Mouse (Mus musculus) heart, embryonic 12.5 days (tissue): ENCODE results near the gene Dut. TPM values are rescaled to one million over a fixed set of nuclear protein-coding genes. Genes with fewer than 3 reads are reported as not detected.

Experiments
- ATAC-seq: fragments of 200-750 bp; cut with Nextera tagmentation; 2 replicates; pipeline ENCODE4 v1.8.0; 2017; ENCODE audit warnings: moderate TSS enrichment, moderate library complexity; ENCODE audit not compliant: insufficient number of reproducible peaks, low FRiP score
- H3K27ac ChIP-seq: fragments of 300-500 bp; sonication (generic); 2 replicates; pipeline ENCODE4 v1.5.1; 2016; ENCODE audit warnings: mild to moderate bottlenecking, moderate library complexity; ENCODE audit not compliant: poor library complexity, severe bottlenecking
- H3K27me3 ChIP-seq: fragments of 300-500 bp; sonication (generic); replicated peaks from 2 replicates; pipeline ENCODE4 v1.6.1; 2016; ENCODE audit warnings: mild to moderate bottlenecking, moderate library complexity
- H3K36me3 ChIP-seq: fragments of 300-500 bp; sonication (generic); 2 replicates; pipeline ENCODE4 v1.6.1; 2016; ENCODE audit warnings: mild to moderate bottlenecking, moderate library complexity
- H3K4me1 ChIP-seq: fragments of 300-500 bp; sonication (generic); replicated peaks from 2 replicates; pipeline ENCODE4 v1.6.1; 2016; ENCODE audit warnings: mild to moderate bottlenecking
- H3K4me2 ChIP-seq: fragments of 300-500 bp; sonication (generic); 2 replicates; pipeline ENCODE4 v1.6.1; 2016; ENCODE audit warnings: mild to moderate bottlenecking, moderate library complexity
- H3K4me3 ChIP-seq: fragments of 300-500 bp; sonication (generic); 2 replicates; pipeline ENCODE4 v1.5.1; 2016; ENCODE audit warnings: mild to moderate bottlenecking
- H3K9ac ChIP-seq: fragments of 300-500 bp; sonication (generic); 2 replicates; pipeline ENCODE4 v1.6.1; 2016; ENCODE audit warnings: mild to moderate bottlenecking, moderate library complexity
- H3K9me3 ChIP-seq: fragments of 300-500 bp; sonication (generic); replicated peaks from 2 replicates; pipeline ENCODE4 v1.6.1; 2016; ENCODE audit warnings: mild to moderate bottlenecking, moderate library complexity
- WGBS: fragments of 180-500 bp; shearing (Covaris S2); methylation state at CpG from one replicate; pipeline ENCODE4 v1.1.7; 2016; 5-methylcytosine and 5-hydroxymethylcytosine counted together
- polyA plus RNA-seq: library from polyadenylated mRNA; unstranded; fragments of >200 nt; fragmentation: Nextera tagmentation; extraction: Ambion mirVana; gene quantifications from 2 replicates; pipeline ENCODE4 v1.2.1, GENCODE M21; 2016

Dut gene
- polyA plus RNA-seq, 1 experiment from 2014 or later: 143 TPM

GRCm38 (mm10) chr2:125305671-125306070 is 58.7 kb downstream of the Dut start:
- H3K9ac ChIP-seq: no peak overlapping the region
- H3K36me3 ChIP-seq: peaks cover 70% of the 10 kb centered on the region
- 80% methylated on average over 3 of the region's 3 CpGs for WGBS
- no peak overlapping the region for H3K4me2 ChIP-seq
- no peaks in the 10 kb centered on the region for H3K27me3 ChIP-seq
- H3K27ac ChIP-seq: no peak overlapping the region
- H3K4me1 ChIP-seq: no peaks in the 10 kb centered on the region
- no peak overlapping the region for H3K4me3 ChIP-seq
- no peaks in the 10 kb centered on the region for H3K9me3 ChIP-seq
- no peak for ATAC-seq

Other genes with a start within 250 kb of the Dut start
- gene Slc24a5, start 179.1 kb upstream of the Dut start, polyA plus RNA-seq: 2.9 and 4.1 TPM in 2 replicates
- 90.4 and 90.5 TPM in 2 replicates for gene Myef2, start 123.5 kb upstream of the Dut start, polyA plus RNA-seq
- not detected in 2 replicates for gene Ctxn2, start 110.5 kb upstream of the Dut start, polyA plus RNA-seq
- 0.04 TPM in 1 of 2 replicates, not detected in the other for gene Slc12a1, start 94.7 kb upstream of the Dut start, polyA plus RNA-seq